In genomic region chr13:14004999-14005398, GRCm38 (mm10) we compare ENCODE assay signal across 20 mouse cellular contexts.
"Had no signal": no experiment of that assay in that cellular context is flagged by ENCODE, and none has a peak within 500 bp of the region (broad histone marks: within the 10 kb centered on the region; RNA-seq: fewer than 3 reads in every experiment).

No protein-coding gene starts in this region.

- H3K4me3 ChIP-seq: liver, embryonic 13.5 days; liver, embryonic 15.5 days; lung, embryonic 15.5 days; megakaryocyte, embryonic 14.5 days; midbrain, embryonic 13.5 days; midbrain, embryonic 15.5 days; neural tube, embryonic 12.5 days; stomach, embryonic 15.5 days had no signal

- H3K9ac ChIP-seq: liver, embryonic 13.5 days; liver, embryonic 15.5 days; liver, postnatal 0 days; lung, embryonic 15.5 days; midbrain, embryonic 13.5 days; midbrain, embryonic 15.5 days; neural tube, embryonic 12.5 days; stomach, embryonic 15.5 days had no signal

- DNase-seq: liver, embryonic 13.5 days; liver, postnatal 0 days; lung, adult 2 months; lung, postnatal 14 days; lung, postnatal 36 days; right cerebral cortex, postnatal 14 days; thymus, adult 2 months; thymus, postnatal 25 days; thymus, postnatal 4 days had no signal

- H3K27ac ChIP-seq: liver, embryonic 13.5 days; liver, embryonic 15.5 days; lung, embryonic 15.5 days; macrophage; midbrain, embryonic 13.5 days; midbrain, embryonic 15.5 days; neural tube, embryonic 12.5 days; stomach, embryonic 15.5 days; stomach, postnatal 0 days had no signal

- H3K27me3 ChIP-seq: liver, embryonic 13.5 days; liver, embryonic 15.5 days; lung, embryonic 15.5 days; megakaryocyte, embryonic 14.5 days; midbrain, embryonic 13.5 days; midbrain, embryonic 15.5 days; neural tube, embryonic 12.5 days; stomach, embryonic 15.5 days had no signal

- H3K4me2 ChIP-seq: liver, embryonic 13.5 days; liver, embryonic 15.5 days; lung, embryonic 15.5 days; midbrain, embryonic 11.5 days; midbrain, embryonic 13.5 days; midbrain, embryonic 15.5 days; neural tube, embryonic 12.5 days; stomach, embryonic 15.5 days had no signal

- H3K4me1 ChIP-seq: lung, embryonic 15.5 days; midbrain, embryonic 13.5 days; midbrain, embryonic 15.5 days; neural tube, embryonic 12.5 days; stomach, embryonic 15.5 days had no signal

- ATAC-seq: liver, postnatal 0 days; lung, postnatal 0 days; midbrain, embryonic 13.5 days; midbrain, embryonic 15.5 days had no signal

- H3K9me3 ChIP-seq: liver, embryonic 13.5 days; liver, embryonic 15.5 days; lung, embryonic 15.5 days; megakaryocyte, embryonic 14.5 days; midbrain, embryonic 13.5 days; midbrain, embryonic 15.5 days; neural tube, embryonic 12.5 days; stomach, embryonic 15.5 days had no signal
